Mouse (Mus musculus) midbrain, embryonic 16.5 days (tissue): ENCODE results near the gene Mpp2. TPM values are rescaled to one million over a fixed set of nuclear protein-coding genes. Genes with fewer than 3 reads are reported as not detected.

ENCODE experiments used
- ATAC-seq: fragments of 200-750 bp; cut with Nextera tagmentation; 2 replicates; pipeline ENCODE4 v1.8.0; 2017; ENCODE audit warnings: moderate TSS enrichment
- H3K27ac ChIP-seq: fragments of 300-500 bp; sonication (generic); 2 replicates; pipeline ENCODE4 v1.5.1; 2014; ENCODE audit warnings: mild to moderate bottlenecking, low read length, mixed read lengths
- H3K27me3 ChIP-seq: fragments of 300-500 bp; sonication (generic); 2 replicates; pipeline ENCODE4 v1.6.1; 2014; ENCODE audit warnings: low read depth, low read length, mixed read lengths; ENCODE audit not compliant: control insufficient read depth, insufficient read depth
- H3K36me3 ChIP-seq: fragments of 300-500 bp; sonication (generic); 2 replicates; pipeline ENCODE4 v1.6.1; 2014; ENCODE audit warnings: mild to moderate bottlenecking, low read length, moderate library complexity, mixed read lengths; ENCODE audit not compliant: control insufficient read depth, insufficient read depth
- H3K4me1 ChIP-seq: fragments of 300-500 bp; sonication (generic); 2 replicates; pipeline ENCODE4 v1.6.1; 2014; ENCODE audit warnings: mild to moderate bottlenecking, low read length, mixed read lengths; ENCODE audit not compliant: control insufficient read depth, insufficient read depth
- H3K4me2 ChIP-seq: fragments of 300-500 bp; sonication (generic); 2 replicates; pipeline ENCODE4 v1.6.1; 2014; ENCODE audit warnings: mild to moderate bottlenecking, low read length, mixed read lengths
- H3K4me3 ChIP-seq: fragments of 300-500 bp; sonication (generic); 2 replicates; pipeline ENCODE4 v1.5.1; 2014; ENCODE audit warnings: low read depth, mild to moderate bottlenecking, low read length, moderate library complexity, mixed read lengths
- H3K9ac ChIP-seq: fragments of 300-500 bp; sonication (generic); 2 replicates; pipeline ENCODE4 v1.6.1; 2014; ENCODE audit warnings: low read depth, low read length, mixed read lengths
- H3K9me3 ChIP-seq: fragments of 300-500 bp; sonication (generic); replicated peaks from 2 replicates; pipeline ENCODE4 v1.6.1; 2014; ENCODE audit warnings: mild to moderate bottlenecking, low read length, mixed read lengths; ENCODE audit not compliant: control insufficient read depth, poor library complexity, severe bottlenecking
- WGBS: fragments of 180-500 bp; shearing (Covaris S2); extraction: QIAGEN DNeasy Blood & Tissue Kit; methylation state at CpG from one replicate; pipeline ENCODE4 v1.1.7; 2014; 5-methylcytosine and 5-hydroxymethylcytosine counted together
- polyA plus RNA-seq: library from polyadenylated mRNA; unstranded; fragments of >200 nt; fragmentation: Nextera tagmentation; extraction: Ambion mirVana; gene quantifications from 2 replicates; pipeline ENCODE4 v1.2.1, GENCODE M21; 2015

Mpp2 gene
- polyA plus RNA-seq, 1 experiment from 2014 or later: 39.9 TPM

GRCm38 (mm10) chr11:102102485-102103258 is 14.4 kb upstream of the Mpp2 start:
- no peak overlapping the region for H3K9ac ChIP-seq
- peaks cover 41% of the 10 kb centered on the region for H3K27me3 ChIP-seq
- 17% methylated on average over 17 of the region's 17 CpGs for WGBS
- no peak overlapping the region for H3K4me2 ChIP-seq
- peaks cover 2% of the 10 kb centered on the region; the same call in 1 of the 2 replicates for H3K4me1 ChIP-seq
- no peaks in the 10 kb centered on the region for H3K9me3 ChIP-seq
- H3K27ac ChIP-seq: no peak overlapping the region
- H3K36me3 ChIP-seq: no peaks in the 10 kb centered on the region
- H3K4me3 ChIP-seq: no peak overlapping the region
- ATAC-seq: no peak

- ATAC-seq: no peak
- no peak within 1 kb of the TSS for H3K27ac ChIP-seq
- H3K9ac ChIP-seq: no peak within 1 kb of the TSS
- H3K4me3 ChIP-seq: no peak within 1 kb of the TSS
- peaks cover 27% of the 10 kb centered on the region for H3K27me3 ChIP-seq
- peaks cover 9% of the 10 kb centered on the region; the same call in 1 of the 2 replicates for H3K4me1 ChIP-seq
- 79% methylated on average over 4 of the region's 4 CpGs for WGBS
- H3K4me2 ChIP-seq: no peak within 1 kb of the TSS
- H3K9me3 ChIP-seq: no peaks in the 10 kb centered on the region
- no peaks in the 10 kb centered on the region for H3K36me3 ChIP-seq
These were observed 12.9 kb upstream of the Mpp2 start, which contains the start of gene Ppy for GRCm38 (mm10) chr11:102101219-102101618. Gene Ppy, minus strand, starts transcription at chr11:102101319.

GRCm38 (mm10) chr11:102096887-102097391 is 8.6 kb upstream of the Mpp2 start:
- Histone ChIP-seq H3K4me3 (peak overlapping the region; percentile 28), H3K36me3 (no peaks in the 10 kb centered on the region), H3K9me3 (no peaks in the 10 kb centered on the region), H3K9ac (peak overlapping the region; percentile 50), H3K4me1 (peaks cover 9% of the 10 kb centered on the region; the same call in 1 of the 2 replicates), H3K4me2 (peak overlapping the region; percentile 56), H3K27me3 (peaks cover 9% of the 10 kb centered on the region), H3K27ac (no peak overlapping the region)
- peak; percentile 90 for ATAC-seq
- 6% methylated on average over 18 of the region's 18 CpGs for WGBS

- H3K27me3 ChIP-seq: peaks cover 5% of the 10 kb centered on the region
- peaks cover 9% of the 10 kb centered on the region; the same call in 1 of the 2 replicates for H3K4me1 ChIP-seq
- WGBS: 73% methylated on average over 5 of the region's 5 CpGs
- no peak; the same call in 1 of the 2 replicates for ATAC-seq
- H3K4me3 ChIP-seq: peak overlapping the region; percentile 28; the same call in 1 of the 2 replicates
- no peaks in the 10 kb centered on the region for H3K9me3 ChIP-seq
- H3K9ac ChIP-seq: no peak overlapping the region
- H3K27ac ChIP-seq: no peak overlapping the region
- no peaks in the 10 kb centered on the region for H3K36me3 ChIP-seq
- peak overlapping the region; percentile 56 for H3K4me2 ChIP-seq
These were observed 8.1 kb upstream of the Mpp2 start for GRCm38 (mm10) chr11:102096446-102096845.

GRCm38 (mm10) chr11:102095676-102096075 is 7.4 kb upstream of the Mpp2 start:
- no peaks in the 10 kb centered on the region for H3K36me3 ChIP-seq
- no peak for ATAC-seq
- H3K4me2 ChIP-seq: no peak overlapping the region

GRCm38 (mm10) chr11:102089088-102089808 is 933 bp upstream of the Mpp2 start:
- H3K4me2 ChIP-seq: peak overlapping the region; percentile 64
- peak overlapping the region; percentile 83; the same call in 1 of the 2 replicates for H3K9ac ChIP-seq
- H3K4me1 ChIP-seq: peaks cover 18% of the 10 kb centered on the region
- H3K9me3 ChIP-seq: no peaks in the 10 kb centered on the region
- H3K27me3 ChIP-seq: no peaks in the 10 kb centered on the region
- H3K36me3 ChIP-seq: no peaks in the 10 kb centered on the region
- peak overlapping the region; percentile 61 for H3K4me3 ChIP-seq
- ATAC-seq: peak; percentile 41
- peak overlapping the region; percentile 99 for H3K27ac ChIP-seq
- under 1% methylated on average over 20 of the region's 20 CpGs for WGBS

More at GRCm38 (mm10) chr11:102095676-102096075, 7.4 kb upstream of the Mpp2 start:
- Histone ChIP-seq H3K9me3 (no peaks in the 10 kb centered on the region), H3K27ac (no peak overlapping the region), H3K9ac (no peak overlapping the region), H3K4me3 (no peak overlapping the region), H3K4me1 (peaks cover 9% of the 10 kb centered on the region; the same call in 1 of the 2 replicates), H3K27me3 (peaks cover 1% of the 10 kb centered on the region; the same call in 1 of the 2 replicates)
- WGBS: 84% methylated on average over 3 of the region's 3 CpGs

GRCm38 (mm10) chr11:102087081-102087751 is 1.1 kb downstream of the Mpp2 start:
- Histone ChIP-seq H3K9ac (peak overlapping the region; percentile 83), H3K36me3 (no peaks in the 10 kb centered on the region), H3K4me3 (peak overlapping the region; percentile 61), H3K9me3 (no peaks in the 10 kb centered on the region), H3K4me2 (peak overlapping the region; percentile 64), H3K4me1 (peaks cover 30% of the 10 kb centered on the region), H3K27ac (peak overlapping the region; percentile 99), H3K27me3 (no peaks in the 10 kb centered on the region)
- ATAC-seq: peak; percentile 84
- under 1% methylated on average over 38 of the region's 39 CpGs for WGBS

- Histone ChIP-seq H3K4me3 (peak overlapping the region; percentile 61), H3K27ac (peak overlapping the region; percentile 99), H3K4me1 (peaks cover 37% of the 10 kb centered on the region), H3K9me3 (no peaks in the 10 kb centered on the region), H3K36me3 (no peaks in the 10 kb centered on the region), H3K4me2 (peak overlapping the region; percentile 64), H3K9ac (peak overlapping the region; percentile 83), H3K27me3 (no peaks in the 10 kb centered on the region)
- ATAC-seq: no peak
- 3% methylated on average over 3 of the region's 3 CpGs for WGBS
These were observed 2.0 kb downstream of the Mpp2 start for GRCm38 (mm10) chr11:102086331-102086730.
